ENCODE assay signal across 9 mouse cellular contexts in genomic region chr6:86318855-86319254, GRCm38 (mm10). TPM values are rescaled to one million over a fixed set of nuclear protein-coding genes. Genes with fewer than 3 reads are reported as not detected.
DNase-seq lines count a peak whose midpoint lies in the region; ATAC-seq and TF ChIP-seq lines count a peak whose summit lies in the region.
"Had no signal": no experiment of that assay in that cellular context is flagged by ENCODE, and none has a peak within 500 bp of the region (broad histone marks: within the 10 kb centered on the region; RNA-seq: fewer than 3 reads in every experiment).

No protein-coding gene starts in this region.

- H3K4me3 ChIP-seq in intestine, embryonic 15.5 days (replicated peaks), result no peak overlapping the region
- no peak overlapping the region for H3K4me3 ChIP-seq in forebrain, embryonic 11.5 days (ENCODE audit: low read depth, low read length)
- no peak overlapping the region for H3K4me3 ChIP-seq in kidney, adult 2 months (ENCODE audit: insufficient read depth, low read depth, low read length)
- H3K4me3 ChIP-seq: megakaryocyte, embryonic 14.5 days had no signal

- TF ChIP-seq CTCF in kidney, adult 2 months (conservative IDR thresholded peaks at IDR 0.05; ENCODE audit: insufficient read depth, insufficient read length, low read depth, low read length), result no peak

- no peak overlapping the region for H3K27ac ChIP-seq in intestine, embryonic 15.5 days
- H3K27ac ChIP-seq in forebrain, embryonic 11.5 days (ENCODE audit: low read depth, low read length), result no peak overlapping the region
- H3K27ac ChIP-seq in kidney, adult 2 months (ENCODE audit: insufficient read depth, low read depth, low read length), result no peak overlapping the region

- H3K27me3 ChIP-seq in intestine, embryonic 15.5 days (replicated peaks), result no peaks in the 10 kb centered on the region
- H3K27me3 ChIP-seq in forebrain, embryonic 11.5 days (ENCODE audit: control insufficient read depth, insufficient read depth, low read length), result no peaks in the 10 kb centered on the region
- no peaks in the 10 kb centered on the region for H3K27me3 ChIP-seq in kidney, adult 2 months (replicated peaks; ENCODE audit: control insufficient read depth, insufficient read depth, low read length)

- 0 out of 2 replicates have a peak, but pooled peaks cover under 1% of the 10 kb centered on the region for H3K4me1 ChIP-seq in intestine, embryonic 15.5 days (replicated peaks)
- H3K4me1 ChIP-seq in forebrain, embryonic 11.5 days (replicated peaks; ENCODE audit: control insufficient read depth, insufficient read depth, low read length), result no peaks in the 10 kb centered on the region
- no peaks in the 10 kb centered on the region for H3K4me1 ChIP-seq in kidney, adult 2 months (ENCODE audit: control insufficient read depth, insufficient read depth, low read length)
- H3K4me1 ChIP-seq: megakaryocyte, embryonic 14.5 days had no signal

- peak; percentile 22 to 31 for DNase-seq in heart, postnatal 10 days
- DNase-seq in heart, adult 11 months, result no peak
- DNase-seq in urinary bladder, adult 2 months (ENCODE audit: low spot score), result peak; percentile 25
- DNase-seq in urinary bladder, postnatal 4 days (ENCODE audit: low spot score in 2 of 2), result no peak
- no peak for DNase-seq in c-Kit-positive CD71-positive TER-119-positive erythroid progenitor cells, embryonic 14.5 days (ENCODE audit: low spot score)
- no peak for DNase-seq in forebrain, embryonic 11.5 days (ENCODE audit: low spot score)
- DNase-seq in kidney, adult 2 months, result no peak

- H3K4me2 ChIP-seq in intestine, embryonic 15.5 days (replicated peaks), result no peak overlapping the region
- H3K4me2 ChIP-seq in forebrain, embryonic 11.5 days (ENCODE audit: low read depth, low read length, severe bottlenecking), result no peak overlapping the region

- intact Hi-C loops in heart, postnatal 10 days (cut with DNase I), result no loop called here

- ATAC-seq in intestine, embryonic 15.5 days, result peak; percentile 69
- no peak for ATAC-seq in forebrain, embryonic 11.5 days (replicated peaks; ENCODE audit: low FRiP score)

- no peaks in the 10 kb centered on the region for H3K36me3 ChIP-seq in intestine, embryonic 15.5 days
- H3K36me3 ChIP-seq in forebrain, embryonic 11.5 days (ENCODE audit: control insufficient read depth, insufficient read depth, low read length), result no peaks in the 10 kb centered on the region
- H3K36me3 ChIP-seq in kidney, adult 2 months (ENCODE audit: control insufficient read depth, insufficient read depth, low read length), result no peaks in the 10 kb centered on the region

- H3K9ac ChIP-seq in intestine, embryonic 15.5 days, result no peak overlapping the region
- H3K9ac ChIP-seq in forebrain, embryonic 11.5 days (ENCODE audit: low read length), result no peak overlapping the region

- 52% methylated on average over 4 of the region's 4 CpGs for WGBS in intestine, embryonic 15.5 days
- WGBS in forebrain, embryonic 11.5 days, result 87% methylated on average over 4 of the region's 4 CpGs
- 44% methylated on average over 4 of the region's 4 CpGs for WGBS in kidney, adult 2 months

- H3K9me3 ChIP-seq in intestine, embryonic 15.5 days, result no peaks in the 10 kb centered on the region
- H3K9me3 ChIP-seq in forebrain, embryonic 11.5 days (ENCODE audit: control insufficient read depth, low read length), result no peaks in the 10 kb centered on the region

- no peak for TF ChIP-seq POLR2A in kidney, adult 2 months (IDR thresholded peaks at IDR 0.05; ENCODE audit: low read depth, low read length)

RNA-seq across cellular contexts. Expression of gene Fam136a, which starts 46.6 kb away (rescaled TPM):
- total RNA-seq in heart, postnatal 10 days (2021), result 10 to 100 TPM; 26.4 to 31.3 TPM
- polyA plus RNA-seq in urinary bladder, adult 2 months (2012; rRNA removed), result 30.8 and 35.3 TPM in 2 replicates
- polyA plus RNA-seq in intestine, embryonic 15.5 days (2015; fragmentation: Nextera tagmentation; extraction: Ambion mirVana), result 161 and 167 TPM in 2 replicates
- 164 and 168 TPM in 2 replicates for polyA plus RNA-seq in forebrain, embryonic 11.5 days (2014; fragmentation: Nextera tagmentation; extraction: Ambion mirVana)
- polyA plus RNA-seq in kidney, adult 2 months (2012; rRNA removed), result 19.7 and 20.2 TPM in 2 replicates

RNA-seq across cellular contexts. Expression of gene Snrpg, which starts 52.2 kb away (rescaled TPM):
- total RNA-seq in heart, postnatal 10 days (2021), result 10 to 100 TPM; 64.9 to 74.6 TPM
- 87.2 and 143 TPM in 2 replicates for polyA plus RNA-seq in urinary bladder, adult 2 months (2012; rRNA removed)
- 541 and 603 TPM in 2 replicates for polyA plus RNA-seq in intestine, embryonic 15.5 days (2015; fragmentation: Nextera tagmentation; extraction: Ambion mirVana)
- polyA plus RNA-seq in forebrain, embryonic 11.5 days (2014; fragmentation: Nextera tagmentation; extraction: Ambion mirVana), result 775 and 792 TPM in 2 replicates
- polyA plus RNA-seq in kidney, adult 2 months (2012; rRNA removed), result 35.3 and 82.5 TPM in 2 replicates

Comparison
In these comparisons a context has a peak if more than half of its experiments do, and no peak if none do; other contexts are left out.
1. DNase-seq: peak in heart, postnatal 10 days (2 of 2) and urinary bladder, adult 2 months (single experiment); none in heart, adult 11 months (single experiment), urinary bladder, postnatal 4 days (0 of 2), c-Kit-positive CD71-positive TER-119-positive erythroid progenitor cells, embryonic 14.5 days (single experiment), forebrain, embryonic 11.5 days (single experiment) and kidney, adult 2 months (single experiment).